Mouse (Mus musculus) ovary, adult 18-20 months (tissue): ENCODE data around the gene Pnpla2.
"Not testable (repeated sequence)": the region's sequence is repeated elsewhere in the genome, so short reads cannot be mapped to it uniquely, and the experiment has no call there.

Experiments
- DNase-seq: peaks from one replicate; pipeline ENCODE4 v3.0.0; 2022; ENCODE audit warnings: low spot score, mixed read lengths

The Pnpla2 gene

DNA sequence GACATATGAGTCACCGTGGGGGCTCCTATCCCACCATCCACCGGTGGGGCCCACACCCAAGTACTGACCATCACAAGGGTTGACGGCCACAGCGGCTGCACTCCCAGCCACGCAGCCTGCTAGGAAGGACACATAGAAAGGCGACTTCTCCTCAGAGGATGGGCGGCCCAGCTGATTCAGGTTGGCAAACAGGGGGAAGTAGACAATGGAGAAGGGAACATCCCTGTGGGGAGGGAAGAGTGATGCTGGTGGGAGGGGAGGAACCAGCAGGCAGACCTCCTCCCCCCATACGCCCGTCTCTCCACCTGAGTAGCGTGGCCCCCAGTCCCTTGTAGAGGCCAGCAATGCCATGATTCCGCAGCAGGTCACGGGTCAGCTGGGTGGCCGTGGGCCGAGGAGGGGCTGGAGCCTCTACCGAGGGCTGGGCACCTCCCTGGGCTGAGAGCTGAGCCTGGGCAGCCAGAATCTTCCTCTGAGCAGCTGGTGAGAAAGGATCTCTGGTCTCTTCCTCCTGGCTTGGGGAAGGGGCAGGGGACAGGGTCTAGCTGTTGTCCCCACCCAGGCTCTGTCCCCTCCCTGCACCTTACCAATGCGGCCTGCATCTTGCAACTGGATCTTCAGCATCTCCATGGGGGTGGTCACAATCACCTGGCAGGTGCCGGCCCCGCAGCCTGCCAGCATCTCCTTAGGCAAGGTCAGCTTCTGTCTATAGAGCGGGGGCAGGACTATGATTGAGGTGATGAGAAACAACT, 23.4 kb upstream of the Pnpla2 start:
- no peak for DNase-seq

DNA sequence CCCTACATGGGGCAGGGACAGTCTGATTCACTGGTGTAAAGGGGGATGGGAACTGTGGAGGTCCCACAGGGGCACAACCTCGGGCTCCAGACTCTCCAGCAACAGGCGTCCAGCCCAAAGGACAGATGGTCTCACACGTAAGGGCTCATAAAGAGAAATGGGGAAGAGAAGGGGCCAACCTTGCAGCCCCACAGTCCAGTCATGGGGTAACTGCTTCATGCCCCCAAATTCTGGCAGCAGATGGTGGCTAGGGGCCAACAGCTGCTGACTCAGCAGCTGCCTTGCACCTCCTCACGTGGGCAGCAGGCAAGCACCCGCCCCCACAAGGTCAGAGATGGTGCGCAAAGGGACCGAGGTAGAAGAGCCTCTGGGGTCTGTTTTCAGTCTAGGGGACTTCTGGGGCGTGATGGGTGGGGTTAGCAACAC, 22.8 kb upstream of the Pnpla2 start:
- no peak for DNase-seq

DNA sequence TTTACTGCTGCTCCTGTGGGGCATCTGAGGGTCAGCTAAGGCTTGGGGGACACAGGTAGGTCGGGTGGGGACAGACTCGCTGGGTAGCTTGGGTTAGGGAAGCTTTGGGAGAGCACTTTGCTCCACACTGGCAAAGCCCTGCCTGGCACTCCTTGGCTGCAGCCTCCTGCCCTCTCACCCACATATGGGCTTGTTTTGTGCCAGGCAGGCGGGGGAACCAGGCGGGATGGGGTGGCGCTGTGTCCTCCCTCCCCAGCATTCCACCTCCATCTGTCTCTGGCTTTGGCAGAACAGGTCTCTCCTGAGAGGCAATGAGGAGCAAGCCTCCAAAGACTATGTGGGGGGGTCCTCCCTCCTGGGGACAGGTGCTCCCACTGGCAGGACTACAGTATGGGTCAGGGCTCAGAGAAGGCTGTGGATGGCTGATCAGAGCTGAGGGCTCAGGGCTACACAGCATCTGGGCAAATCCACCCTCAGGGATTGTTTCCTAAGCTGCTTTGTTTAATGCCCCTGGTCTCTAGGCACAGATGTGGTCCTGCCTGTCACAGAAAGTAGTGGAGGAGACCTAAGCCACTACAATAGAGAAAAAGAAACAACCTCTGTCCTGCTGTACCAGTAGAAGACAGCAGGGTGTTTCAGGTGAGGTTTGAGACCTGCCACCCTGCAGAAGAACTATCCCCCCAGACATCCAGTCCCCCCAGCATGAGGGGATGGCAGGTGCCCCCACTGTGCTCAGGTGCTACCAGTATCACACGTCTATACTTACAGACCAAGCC, 22.1 kb upstream of the Pnpla2 start:
- DNase-seq: peak; percentile 77

DNA sequence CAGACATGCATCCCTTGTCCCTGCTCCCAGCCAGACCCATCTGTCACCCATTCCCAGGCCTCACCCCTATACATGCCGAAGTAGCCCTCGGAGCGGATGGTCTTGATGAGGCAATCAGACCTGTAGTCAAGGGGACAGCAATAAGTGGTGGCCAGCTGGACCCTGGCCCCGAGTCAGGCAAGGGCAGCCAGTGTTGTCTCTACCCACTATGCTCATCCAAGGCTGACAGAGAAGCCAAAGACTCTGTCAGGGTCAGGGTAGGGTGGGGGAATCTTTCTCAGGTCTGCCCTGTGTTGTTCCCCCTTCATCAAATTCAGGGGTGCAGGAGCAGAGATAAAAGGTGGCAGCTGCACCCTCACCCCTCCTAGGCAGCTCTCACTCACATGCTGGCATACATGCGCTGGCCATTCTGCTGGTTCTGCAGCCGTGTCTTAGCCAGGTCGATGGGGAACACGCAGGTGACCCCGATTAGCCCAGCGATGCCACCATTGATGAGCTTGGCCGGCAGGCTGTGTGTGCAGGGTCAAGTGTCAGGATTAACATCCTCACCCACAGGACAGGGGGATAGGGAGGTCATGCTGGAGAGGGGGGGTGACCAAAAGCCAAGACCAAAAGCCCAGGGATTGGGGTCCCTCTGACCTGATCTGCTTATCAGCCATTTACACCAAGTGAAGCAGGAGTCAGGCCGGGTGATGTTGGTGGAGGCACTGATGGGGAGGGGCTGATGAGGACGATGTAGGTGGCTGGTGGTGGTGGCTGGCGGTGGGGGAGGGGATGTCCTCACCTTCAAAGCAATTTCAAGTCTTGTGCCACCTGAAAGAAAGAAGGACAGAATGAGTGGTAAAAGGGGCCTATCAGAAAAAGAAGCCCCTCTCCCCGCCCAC, 21.2 kb upstream of the Pnpla2 start:
- no peak for DNase-seq

DNA sequence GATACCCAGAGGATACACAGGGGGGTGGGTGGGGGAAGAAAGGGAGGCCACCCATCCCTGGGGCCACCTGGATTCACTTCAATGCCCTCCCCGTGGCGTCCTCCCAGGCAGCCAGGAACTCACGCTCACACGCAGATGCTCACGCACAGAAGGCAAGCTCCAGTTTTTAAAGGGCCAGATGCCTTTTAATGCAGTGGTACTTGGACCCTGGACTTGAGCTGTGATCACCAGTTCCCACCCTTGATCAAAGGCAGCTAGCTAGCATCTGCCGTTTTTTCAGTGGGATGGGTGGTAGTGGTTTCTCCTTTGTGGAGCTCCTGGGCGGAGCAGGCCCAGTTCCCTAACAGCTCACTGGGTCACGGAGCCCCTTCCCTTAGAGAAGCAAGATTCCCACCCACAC, 20.5 kb upstream of the Pnpla2 start:
- DNase-seq: no peak

- DNase-seq: no peak
Observed at GRCm38 (mm10) chr7:141435129-141435855, 19.7 kb upstream of the Pnpla2 start.

- DNase-seq: no peak
Observed at GRCm38 (mm10) chr7:141435856-141436522, 19.0 kb upstream of the Pnpla2 start.

DNA sequence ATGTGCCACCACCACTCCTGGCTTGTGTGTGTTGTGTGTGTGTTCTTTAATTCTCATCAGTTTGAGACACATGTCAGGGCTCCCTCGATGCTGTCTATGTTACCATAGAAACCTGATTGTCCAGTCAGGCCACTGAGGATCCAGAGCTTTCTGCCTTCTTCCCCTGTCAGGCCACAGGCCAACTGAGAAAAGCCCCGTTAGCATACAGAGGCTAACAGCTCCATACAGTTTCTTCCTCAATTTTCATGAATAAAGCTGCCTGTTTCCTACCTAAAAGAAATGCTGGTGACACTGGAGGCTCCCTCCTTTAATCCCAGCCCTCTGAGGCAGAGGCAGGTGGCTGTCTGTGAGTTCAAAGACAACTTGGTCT, 18.5 kb upstream of the Pnpla2 start:
- no peak for DNase-seq

- DNase-seq: no peak
Observed at GRCm38 (mm10) chr7:141437178-141438120, 17.5 kb upstream of the Pnpla2 start, which contains the start of gene Slc25a22. TSS of gene Slc25a22 (minus strand) at chr7:141437892.

GRCm38 (mm10) chr7:141438201-141438968, 16.6 kb upstream of the Pnpla2 start:
- no peak for DNase-seq

DNA sequence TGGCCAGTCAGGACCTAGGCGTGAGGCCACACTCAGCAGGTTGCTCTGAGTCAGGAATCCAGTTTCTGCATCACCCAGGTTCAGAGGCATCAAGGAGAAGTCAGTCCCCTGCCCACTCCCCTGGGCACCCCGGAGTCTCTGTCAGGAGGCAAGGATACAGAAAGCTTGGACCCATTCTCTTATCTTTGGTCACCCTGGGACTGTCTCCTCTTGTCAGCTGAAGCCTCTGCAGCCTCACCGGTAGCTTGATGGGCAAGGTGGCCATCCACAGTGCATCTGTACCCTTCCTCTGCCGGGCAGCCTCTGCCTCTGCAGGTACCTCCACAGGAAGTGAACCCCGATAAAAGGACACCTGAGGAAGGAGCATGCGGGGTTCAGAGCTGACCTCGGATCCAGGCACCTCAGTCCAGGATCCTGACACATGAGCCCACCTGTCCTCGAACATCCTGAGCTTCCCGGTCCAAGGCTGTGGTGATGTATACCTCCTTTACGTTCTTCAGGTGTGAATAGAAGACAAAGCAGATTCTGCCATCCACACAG, 15.8 kb upstream of the Pnpla2 start:
- DNase-seq: no peak

- DNase-seq: no peak
Observed at GRCm38 (mm10) chr7:141439811-141440210, 15.2 kb upstream of the Pnpla2 start.

DNA sequence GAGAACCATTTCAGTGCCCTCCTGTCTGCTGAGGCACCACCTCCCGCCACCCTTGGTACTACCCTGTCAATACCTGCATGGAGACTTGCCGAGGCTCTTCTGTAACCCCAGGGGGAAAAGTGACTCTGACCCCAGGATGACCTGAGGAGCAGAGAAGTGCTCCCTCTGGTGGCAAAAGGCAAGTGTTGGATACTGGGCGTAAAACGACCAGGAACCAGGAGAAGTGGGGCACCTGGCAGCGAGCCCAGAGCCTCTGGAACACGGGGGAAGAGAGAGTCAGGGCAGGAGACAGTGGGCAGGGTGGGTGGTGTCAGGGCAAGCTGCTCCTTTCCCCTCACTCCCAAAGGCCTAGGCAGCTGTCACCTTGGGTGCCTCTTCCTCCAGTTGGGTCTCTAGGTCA, 14.4 kb upstream of the Pnpla2 start:
- no peak for DNase-seq

DNA sequence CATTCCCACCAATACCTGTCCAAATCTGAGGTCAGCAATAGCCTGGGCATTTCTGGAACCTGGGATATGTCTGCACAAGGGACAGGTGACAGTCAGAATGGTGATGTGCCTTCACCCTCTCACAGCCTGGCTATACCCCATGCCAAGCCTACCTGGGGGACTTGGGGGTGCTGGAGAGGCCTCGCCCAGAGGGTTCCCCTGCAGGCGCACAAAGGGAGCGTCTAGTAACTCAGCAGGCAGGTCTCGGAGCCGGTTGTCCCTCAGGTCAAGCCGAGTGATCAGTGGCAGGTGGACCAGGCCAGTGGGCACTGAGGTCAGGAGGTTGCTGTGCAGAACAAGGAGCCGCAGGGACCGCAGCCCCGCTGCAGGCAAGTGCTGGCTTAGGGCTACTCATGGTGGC, 13.5 kb upstream of the Pnpla2 start:
- DNase-seq: no peak

DNA sequence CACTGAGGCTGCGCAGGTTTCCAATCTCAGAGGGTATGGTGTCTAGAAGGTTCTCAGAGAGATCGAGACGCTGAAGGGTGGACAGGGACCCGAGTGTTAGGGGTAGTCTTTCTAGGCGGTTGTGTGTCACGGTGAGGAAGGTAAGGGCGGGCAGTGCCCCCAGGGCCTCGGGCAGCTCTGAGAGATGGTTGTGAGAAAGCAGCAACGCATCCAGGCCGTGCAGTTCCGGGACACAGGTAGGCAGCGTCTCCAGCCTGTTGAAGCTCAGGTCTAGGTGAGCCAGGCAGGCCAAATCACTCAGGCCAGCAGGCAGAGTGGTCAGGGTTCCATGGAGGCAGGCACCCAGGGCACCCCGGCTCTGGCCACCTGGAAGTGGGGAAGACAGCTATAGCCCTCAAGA, 12.8 kb upstream of the Pnpla2 start:
- DNase-seq: no peak

- DNase-seq: no peak
Observed at GRCm38 (mm10) chr7:141443081-141443821, 11.7 kb upstream of the Pnpla2 start.

DNA sequence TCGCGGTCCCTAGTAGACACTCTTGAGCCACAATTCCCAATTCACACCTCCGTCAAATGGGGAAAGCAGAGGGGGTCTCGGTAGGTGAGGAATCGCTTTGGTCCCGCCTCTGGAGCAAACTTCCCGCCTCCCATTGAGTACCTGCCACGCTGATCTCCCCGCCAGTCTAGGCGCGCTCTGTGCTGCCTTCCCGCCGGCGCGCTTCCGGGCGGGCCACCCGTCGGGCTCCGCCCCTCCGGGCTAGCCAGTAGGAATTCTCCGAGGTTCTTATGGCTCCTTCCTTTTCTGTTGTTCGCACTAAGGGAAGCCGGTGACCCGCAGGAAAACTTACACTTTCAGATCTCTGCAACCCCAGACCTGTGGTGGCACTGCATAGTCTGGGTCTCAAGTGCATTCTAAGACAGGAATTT, 11.2 kb upstream of the Pnpla2 start, which contains the start of gene Pidd1:
Pidd1 (minus strand) TSS at position 198 of the 410 bp plus-strand sequence.
- no peak for DNase-seq

- not testable (repeated sequence) for DNase-seq
Observed at GRCm38 (mm10) chr7:141446374-141446773, 8.6 kb upstream of the Pnpla2 start.
